Mouse (Mus musculus) limb, embryonic 14.5 days (tissue): ENCODE measurements at regions not wholly inside any gene's neighbourhood (a gene's known extent, or its start where the extent isn't known, plus 50 kb on each side); places are given as distances from the start of the nearest gene placed in this dataset.

Experiments
- ATAC-seq: fragments of 200-750 bp; cut with Nextera tagmentation; 2 replicates; pipeline ENCODE4 v1.8.0; 2017; ENCODE audit warnings: low read depth, moderate number of reproducible peaks, moderate TSS enrichment; ENCODE audit not compliant: low FRiP score
- DNase-seq: peaks from one replicate; pipeline ENCODE4 v3.0.0-alpha.2; 2015; ENCODE audit warnings: low spot score
- H3K27ac ChIP-seq: fragments of 300-500 bp; sonication (generic); replicated peaks from 2 replicates; pipeline ENCODE4 v1.5.1; 2014; ENCODE audit warnings: low read depth, mild to moderate bottlenecking, low read length, moderate library complexity, mixed read lengths
- H3K27me3 ChIP-seq: fragments of 300-500 bp; sonication (generic); 2 replicates; pipeline ENCODE4 v1.6.1; 2014; ENCODE audit warnings: low read length, mixed read lengths; ENCODE audit not compliant: control insufficient read depth, insufficient read depth
- H3K36me3 ChIP-seq: fragments of 300-500 bp; sonication (generic); 2 replicates; pipeline ENCODE4 v1.6.1; 2014; ENCODE audit warnings: mild to moderate bottlenecking, low read length, moderate library complexity, mixed read lengths; ENCODE audit not compliant: control insufficient read depth, insufficient read depth
- H3K4me1 ChIP-seq: fragments of 300-500 bp; sonication (generic); 2 replicates; pipeline ENCODE4 v1.6.1; 2014; ENCODE audit warnings: antibody characterized with exemption, low read length, mixed read lengths; ENCODE audit not compliant: control insufficient read depth, insufficient read depth
- H3K4me2 ChIP-seq: fragments of 300-500 bp; sonication (generic); replicated peaks from 2 replicates; pipeline ENCODE4 v1.6.1; 2014; ENCODE audit warnings: low read depth, mild to moderate bottlenecking, low read length, moderate library complexity; ENCODE audit not compliant: severe bottlenecking
- H3K4me3 ChIP-seq: fragments of 300-500 bp; sonication (generic); replicated peaks from 2 replicates; pipeline ENCODE4 v1.5.1; 2014; ENCODE audit warnings: low read length
- H3K9ac ChIP-seq: fragments of 300-500 bp; sonication (generic); 2 replicates; pipeline ENCODE4 v1.6.1; 2014; ENCODE audit warnings: mild to moderate bottlenecking, low read depth, low read length, moderate library complexity; ENCODE audit not compliant: severe bottlenecking
- H3K9me3 ChIP-seq: fragments of 300-500 bp; sonication (generic); 2 replicates; pipeline ENCODE4 v1.6.1; 2016; ENCODE audit warnings: low read length; ENCODE audit not compliant: control insufficient read depth
- POLR2A ChIP-seq: fragments of 200-500 bp; IDR thresholded peaks from 2 replicates; pipeline ENCODE4 v1.8.0; 2012; ENCODE audit warnings: inconsistent platforms, mild to moderate bottlenecking, moderate library complexity, borderline replicate concordance; ENCODE audit not compliant: insufficient read depth, insufficient read length; ENCODE audit errors: extremely low read depth
- WGBS: fragments of 180-500 bp; shearing (Covaris S2); extraction: QIAGEN DNeasy Blood & Tissue Kit; methylation state at CpG from one replicate; pipeline ENCODE4 v1.1.7; 2014; 5-methylcytosine and 5-hydroxymethylcytosine counted together

GRCm38 (mm10) chr7:58310096-58310495 lies 345.9 kb upstream of the Atp10a start:
- WGBS: 79% methylated on average over 2 of the region's 2 CpGs
- H3K4me3 ChIP-seq: no peak overlapping the region

DNA sequence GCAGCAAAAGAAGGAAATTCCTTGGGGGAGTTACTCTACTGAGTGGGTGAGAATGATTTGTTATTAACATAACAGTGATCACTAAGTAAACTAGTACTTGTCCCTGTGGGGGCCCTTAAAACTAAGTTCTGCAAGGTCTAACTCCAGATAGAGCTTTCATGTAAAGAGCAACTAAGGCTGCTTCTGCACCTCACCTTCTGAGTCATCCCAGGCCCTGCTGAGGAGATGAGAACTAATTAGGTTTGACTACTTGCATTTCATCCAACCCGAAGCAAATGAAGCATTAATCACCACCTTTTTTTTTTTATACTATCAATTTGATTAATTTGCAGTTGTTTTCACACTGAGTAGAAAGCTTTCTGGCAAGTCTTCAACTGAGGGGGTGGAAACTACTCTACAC lies 333.6 kb upstream of the Atp10a start:
- Histone ChIP-seq H3K36me3 (no peaks in the 10 kb centered on the region), H3K27me3 (no peaks in the 10 kb centered on the region), H3K27ac (no peak overlapping the region), H3K4me2 (no peak overlapping the region), H3K9ac (no peak overlapping the region), H3K4me3 (no peak overlapping the region), H3K9me3 (no peaks in the 10 kb centered on the region), H3K4me1 (no peaks in the 10 kb centered on the region)
- 29% methylated on average over 1 of the region's 1 CpGs for WGBS
- DNase-seq: no peak
- ATAC-seq: no peak
- TF ChIP-seq POLR2A: no peak

More at GRCm38 (mm10) chr7:58310096-58310495, 345.9 kb upstream of the Atp10a start:
- Histone ChIP-seq H3K4me2 (no peak overlapping the region), H3K9ac (no peak overlapping the region), H3K27me3 (no peaks in the 10 kb centered on the region), H3K27ac (no peak overlapping the region), H3K36me3 (no peaks in the 10 kb centered on the region), H3K9me3 (no peaks in the 10 kb centered on the region), H3K4me1 (no peaks in the 10 kb centered on the region)
- no peak for TF ChIP-seq POLR2A
- DNase-seq (no peak), ATAC-seq (no peak)

DNA sequence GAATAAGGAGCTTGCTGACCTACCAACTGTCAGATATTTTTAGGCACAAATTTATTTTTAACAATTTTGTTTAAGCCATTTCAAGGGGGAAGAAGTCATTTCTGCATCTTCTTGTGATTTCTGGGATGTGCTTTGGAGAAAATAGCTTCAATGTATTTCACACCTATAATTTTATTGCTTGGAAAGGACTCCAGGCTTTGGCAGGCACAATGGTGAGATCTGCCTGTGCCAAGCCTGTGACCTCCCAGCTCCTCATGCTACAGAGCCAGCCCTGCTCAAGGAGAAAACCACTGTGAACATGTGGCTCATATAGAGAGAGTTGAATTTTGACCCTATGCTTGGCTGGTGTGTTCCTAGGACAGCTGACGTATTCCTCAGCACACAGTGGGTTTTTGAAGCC lies 288.6 kb upstream of the Atp10a start:
- Histone ChIP-seq H3K4me2 (no peak overlapping the region), H3K4me3 (no peak overlapping the region), H3K9me3 (no peaks in the 10 kb centered on the region), H3K9ac (no peak overlapping the region), H3K27ac (no peak overlapping the region), H3K36me3 (no peaks in the 10 kb centered on the region), H3K4me1 (no peaks in the 10 kb centered on the region), H3K27me3 (no peaks in the 10 kb centered on the region)
- WGBS: 63% methylated on average over 1 of the region's 1 CpGs
- DNase-seq (no peak), ATAC-seq (no peak)
- TF ChIP-seq POLR2A: no peak

DNA sequence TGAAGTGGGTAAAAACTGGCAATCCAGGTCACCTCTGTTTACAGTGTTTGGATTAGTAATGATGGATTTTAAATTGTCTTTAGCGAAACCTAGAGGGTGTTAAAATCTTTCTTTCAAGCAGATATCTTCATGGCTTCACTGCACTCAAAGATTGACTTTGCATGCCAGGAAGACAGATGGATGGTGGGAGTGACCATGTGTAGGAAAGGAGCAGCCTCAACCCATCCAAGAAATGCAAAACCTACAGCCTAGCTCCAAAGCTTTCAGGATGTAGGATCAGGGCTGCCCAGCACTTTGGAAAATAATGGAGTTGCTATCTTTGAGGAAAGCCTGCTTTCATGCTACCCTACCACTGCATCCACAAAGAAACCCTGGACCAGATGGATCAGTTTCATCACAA lies 272.6 kb upstream of the Atp10a start:
- ATAC-seq (no peak), DNase-seq (no peak)
- H3K4me2 ChIP-seq: no peak overlapping the region
- no peaks in the 10 kb centered on the region for H3K4me1 ChIP-seq
- H3K4me3 ChIP-seq: no peak overlapping the region
- H3K27me3 ChIP-seq: no peaks in the 10 kb centered on the region
- TF ChIP-seq POLR2A: no peak
- no peak overlapping the region for H3K9ac ChIP-seq
- no peak overlapping the region for H3K27ac ChIP-seq
- 68% methylated on average over 1 of the region's 1 CpGs for WGBS
- no peaks in the 10 kb centered on the region for H3K36me3 ChIP-seq
- H3K9me3 ChIP-seq: no peaks in the 10 kb centered on the region

DNA sequence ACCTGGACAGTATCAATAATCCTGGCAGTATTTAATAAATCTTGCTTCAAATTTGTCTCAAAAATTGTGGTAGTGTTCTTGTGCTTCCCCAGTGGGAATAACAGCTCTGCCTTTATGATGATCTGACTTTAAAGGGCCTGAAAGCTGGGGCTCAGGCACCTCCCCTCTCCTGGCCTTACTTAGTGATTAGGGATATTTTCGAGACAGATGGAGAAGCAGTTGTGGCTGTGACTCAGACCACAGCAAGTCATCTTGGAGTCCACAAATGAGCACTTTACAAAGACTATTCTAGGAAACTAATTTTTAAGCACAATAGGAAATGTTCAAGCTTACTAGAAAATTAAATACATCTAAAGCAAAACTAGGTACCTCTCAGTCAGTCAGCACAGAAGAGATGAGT lies 267.6 kb upstream of the Atp10a start:
- no peaks in the 10 kb centered on the region for H3K4me1 ChIP-seq
- H3K4me3 ChIP-seq: no peak overlapping the region
- DNase-seq: no peak
- H3K36me3 ChIP-seq: no peaks in the 10 kb centered on the region
- no peaks in the 10 kb centered on the region for H3K9me3 ChIP-seq
- 26% methylated on average over 1 of the region's 1 CpGs for WGBS
- H3K27me3 ChIP-seq: no peaks in the 10 kb centered on the region
- no peak for ATAC-seq
- TF ChIP-seq POLR2A: no peak
- no peak overlapping the region for H3K9ac ChIP-seq
- no peak overlapping the region for H3K27ac ChIP-seq
- no peak overlapping the region for H3K4me2 ChIP-seq

DNA sequence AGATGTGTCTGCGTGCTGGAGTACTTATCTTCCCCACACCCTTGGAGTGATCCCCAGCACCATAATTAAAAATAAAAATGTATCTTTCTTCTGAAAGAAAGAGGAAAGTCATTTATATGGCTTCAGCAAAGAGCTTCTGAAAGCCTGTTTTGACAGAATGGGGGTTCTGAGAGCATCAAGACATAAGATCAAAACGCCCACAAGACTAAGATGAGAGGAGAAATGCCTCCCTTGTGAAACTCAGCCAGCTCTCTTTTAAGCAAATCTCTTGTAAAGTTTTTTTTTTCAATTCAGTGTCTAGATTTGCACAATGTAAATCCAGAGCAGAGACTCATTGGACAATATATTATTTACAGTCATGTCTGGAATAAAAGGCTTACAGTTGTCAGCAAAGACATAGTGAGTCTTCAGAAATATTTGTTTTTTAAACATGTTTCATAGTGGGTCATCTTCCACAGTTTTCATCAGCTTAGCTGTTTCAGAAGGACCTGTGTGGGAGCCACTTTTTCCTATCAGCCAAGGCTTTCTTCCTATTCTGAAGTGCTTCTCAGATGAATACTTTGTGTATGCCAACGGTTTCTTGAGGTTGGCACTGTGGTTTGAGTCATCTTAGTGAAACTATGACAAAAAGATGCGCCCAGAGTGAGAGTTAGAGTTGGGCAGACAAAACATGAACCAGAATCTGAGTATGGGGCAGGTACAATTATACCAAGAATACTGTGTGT lies 263.4 kb upstream of the Atp10a start:
- no peak overlapping the region for H3K4me2 ChIP-seq
- no peak for TF ChIP-seq POLR2A
- H3K36me3 ChIP-seq: no peaks in the 10 kb centered on the region
- WGBS: 82% methylated on average over 4 of the region's 4 CpGs
- no peaks in the 10 kb centered on the region for H3K9me3 ChIP-seq
- peaks cover under 1% of the 10 kb centered on the region; the same call in 1 of the 2 replicates for H3K4me1 ChIP-seq
- ATAC-seq: no peak
- H3K9ac ChIP-seq: no peak overlapping the region
- no peak for DNase-seq
- H3K4me3 ChIP-seq: no peak overlapping the region
- no peak overlapping the region for H3K27ac ChIP-seq
- no peaks in the 10 kb centered on the region for H3K27me3 ChIP-seq
